Mouse (Mus musculus): ENCODE results near the gene Gm9887. TPM values are rescaled to one million over a fixed set of nuclear protein-coding genes. Genes with fewer than 3 reads are reported as not detected.
A peak's percentile ranks its signal among the peaks of the same experiment; 100 is the strongest.
"Not testable (repeated sequence)": the region's sequence is repeated elsewhere in the genome, so short reads cannot be mapped to it uniquely, and the experiment has no call there.

Gm9887 gene
- polyA plus RNA-seq, 1 experiment from 2014 or later = 2.8 TPM

DNA sequence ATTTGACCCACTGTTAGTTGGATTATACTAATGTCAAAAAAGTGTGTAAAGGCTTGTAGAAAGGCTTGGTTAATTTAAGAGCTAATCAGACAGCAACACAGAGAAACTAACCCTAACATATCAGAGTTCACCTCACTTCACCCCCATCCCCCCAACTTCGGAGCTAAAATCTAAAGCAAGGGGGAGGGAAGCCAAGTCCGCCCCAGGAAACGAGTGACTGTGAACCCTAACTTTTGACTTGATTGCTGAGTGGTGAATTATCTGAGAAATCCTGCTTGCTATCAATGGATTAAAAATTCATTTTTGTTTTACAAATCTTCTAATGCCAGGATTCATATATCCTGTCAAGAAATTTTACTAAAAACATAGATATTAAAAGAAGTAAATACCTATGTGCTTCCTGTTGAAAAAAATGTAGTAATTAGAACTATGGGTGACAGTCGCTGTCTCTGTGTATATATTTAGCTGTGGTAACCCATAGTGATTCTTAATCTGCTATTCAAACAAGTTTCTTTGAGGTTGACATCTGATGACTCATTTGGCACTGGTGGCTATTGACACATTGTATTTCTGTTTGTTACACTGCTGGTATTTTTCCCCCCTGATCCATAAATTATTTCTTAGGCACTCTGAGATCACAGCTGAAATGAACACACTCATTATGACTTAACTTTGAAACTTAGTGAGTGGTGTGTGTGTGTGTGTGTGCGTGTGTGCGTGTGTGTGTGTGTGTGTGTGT, 13.5 kb upstream of the Gm9887 start:
- H3K9me3 ChIP-seq (replicated peaks) = no peaks in the 10 kb centered on the region
- H3K9ac ChIP-seq = no peak overlapping the region
- H3K27ac ChIP-seq (replicated peaks) = no peak overlapping the region
- whole genome bisulfite sequencing = 79% methylated on average over 6 of the region's 6 CpGs
- H3K4me3 ChIP-seq (replicated peaks) = no peak overlapping the region
- no peaks in the 10 kb centered on the region for H3K36me3 ChIP-seq
- ATAC-seq (ENCODE audit: insufficient number of reproducible peaks, low FRiP score, low TSS enrichment, low read depth) = no peak
- H3K4me2 ChIP-seq (replicated peaks) = no peak overlapping the region
- peaks cover 6% of the 10 kb centered on the region; the same call in 1 of the 2 replicates for H3K4me1 ChIP-seq
- no peaks in the 10 kb centered on the region for H3K27me3 ChIP-seq

DNA sequence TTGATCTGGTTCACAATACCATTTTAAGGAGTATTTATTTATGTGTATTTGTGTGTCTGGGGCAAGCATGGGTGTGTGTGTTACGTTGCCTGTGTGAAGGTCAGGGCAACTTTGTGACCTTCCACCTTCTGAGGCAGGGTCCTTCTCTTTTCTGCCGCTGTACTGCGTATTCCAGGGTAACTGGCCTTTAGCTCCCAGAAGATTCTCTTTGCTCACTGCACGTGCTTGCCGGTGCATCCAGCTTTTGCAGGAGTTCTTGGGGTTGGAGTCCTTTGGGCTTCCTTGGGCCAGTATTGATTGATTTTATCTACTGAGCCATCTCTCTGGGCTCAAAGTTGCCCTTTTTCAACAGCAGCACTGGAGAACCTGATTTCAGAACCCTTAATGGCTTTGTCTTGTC, 12.3 kb upstream of the Gm9887 start:
- Histone ChIP-seq H3K9ac (no peak overlapping the region), H3K9me3 (replicated peaks) (no peaks in the 10 kb centered on the region), H3K27ac (replicated peaks) (no peak overlapping the region), H3K4me1 (no peaks in the 10 kb centered on the region), H3K27me3 (no peaks in the 10 kb centered on the region), H3K4me2 (replicated peaks) (no peak overlapping the region), H3K4me3 (replicated peaks) (no peak overlapping the region), H3K36me3 (no peaks in the 10 kb centered on the region)
- no peak for ATAC-seq (ENCODE audit: insufficient number of reproducible peaks, low FRiP score, low TSS enrichment, low read depth)
- 86% methylated on average over 5 of the region's 5 CpGs for WGBS

GRCm38 (mm10) chr12:69382880-69383279, 10.6 kb upstream of the Gm9887 start:
- no peaks in the 10 kb centered on the region for H3K4me1 ChIP-seq
- ATAC-seq (ENCODE audit: insufficient number of reproducible peaks, low FRiP score, low TSS enrichment, low read depth) = no peak
- WGBS = 93% methylated on average over 1 of the region's 1 CpGs

DNA sequence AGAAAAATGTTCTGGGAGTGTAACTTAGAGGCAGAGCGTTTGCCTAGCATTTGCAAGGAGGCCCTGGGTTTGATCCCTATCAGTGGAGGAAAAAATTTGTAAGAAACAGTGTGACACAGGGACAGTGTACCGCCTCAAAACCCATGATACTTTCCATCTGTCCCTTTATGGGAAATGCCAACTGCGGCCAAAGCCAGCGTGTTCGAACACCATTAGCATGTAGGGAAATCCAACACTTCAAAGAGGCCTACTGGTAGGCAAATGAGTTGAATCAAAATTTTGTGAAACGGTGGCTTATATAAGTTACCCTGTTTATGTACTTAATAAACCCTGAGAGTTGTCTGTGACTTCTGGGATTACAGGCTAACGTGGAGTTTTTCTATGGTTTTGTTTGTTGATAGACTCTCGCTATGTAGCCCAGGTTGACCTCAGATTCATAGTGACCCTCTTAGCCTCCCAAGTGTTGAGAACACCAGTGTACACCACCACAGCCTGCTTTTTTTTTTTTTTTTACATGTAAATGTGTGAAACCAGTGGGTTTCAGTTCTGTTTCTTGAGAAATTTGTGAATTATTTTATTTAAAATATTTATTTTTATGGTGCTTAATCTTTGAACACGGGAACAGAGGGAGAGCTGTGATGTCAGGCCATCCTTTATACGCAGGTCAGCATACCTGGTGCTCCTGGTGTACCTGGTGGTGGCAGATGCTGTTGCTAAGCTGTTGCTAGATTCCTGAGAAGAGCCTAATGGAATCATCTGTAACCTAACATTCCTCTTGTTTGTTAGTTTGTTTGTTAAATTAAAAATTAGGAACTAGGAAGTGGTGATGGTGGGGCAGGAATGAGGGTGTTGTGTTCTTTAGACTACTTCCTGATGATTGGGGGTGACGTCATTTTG, 6.5 kb upstream of the Gm9887 start:
- no peak for ATAC-seq (ENCODE audit: insufficient number of reproducible peaks, low FRiP score, low TSS enrichment, low read depth)
- Histone ChIP-seq H3K4me1 (peaks cover 7% of the 10 kb centered on the region), H3K27ac (replicated peaks) (no peak overlapping the region), H3K4me3 (replicated peaks) (no peak overlapping the region), H3K9ac (no peak overlapping the region), H3K4me2 (replicated peaks) (no peak overlapping the region), H3K36me3 (0 out of 2 replicates have a peak, but pooled peaks cover under 1% of the 10 kb centered on the region), H3K27me3 (no peaks in the 10 kb centered on the region), H3K9me3 (replicated peaks) (no peaks in the 10 kb centered on the region)
- WGBS = 82% methylated on average over 11 of the region's 11 CpGs

More at GRCm38 (mm10) chr12:69382880-69383279, 10.6 kb upstream of the Gm9887 start:
- H3K9me3 ChIP-seq (replicated peaks) = no peaks in the 10 kb centered on the region
- no peaks in the 10 kb centered on the region for H3K36me3 ChIP-seq
- no peak overlapping the region for H3K27ac ChIP-seq (replicated peaks)
- H3K27me3 ChIP-seq = no peaks in the 10 kb centered on the region
- H3K4me3 ChIP-seq (replicated peaks) = no peak overlapping the region
- H3K9ac ChIP-seq = no peak overlapping the region
- H3K4me2 ChIP-seq (replicated peaks) = no peak overlapping the region

GRCm38 (mm10) chr12:69377636-69378035, 5.4 kb upstream of the Gm9887 start:
- not testable (repeated sequence) for H3K27me3 ChIP-seq; H3K36me3 ChIP-seq; ATAC-seq (ENCODE audit: insufficient number of reproducible peaks, low FRiP score, low TSS enrichment, low read depth); H3K9me3 ChIP-seq (replicated peaks); H3K27ac ChIP-seq (replicated peaks); H3K4me1 ChIP-seq; H3K4me3 ChIP-seq (replicated peaks); H3K4me2 ChIP-seq (replicated peaks); H3K9ac ChIP-seq
- 94% methylated on average over 6 of the region's 6 CpGs for WGBS

GRCm38 (mm10) chr12:69377188-69377587, 4.9 kb upstream of the Gm9887 start:
- no peak for ATAC-seq (ENCODE audit: insufficient number of reproducible peaks, low FRiP score, low TSS enrichment, low read depth)
- no peaks in the 10 kb centered on the region for H3K9me3 ChIP-seq (replicated peaks)

DNA sequence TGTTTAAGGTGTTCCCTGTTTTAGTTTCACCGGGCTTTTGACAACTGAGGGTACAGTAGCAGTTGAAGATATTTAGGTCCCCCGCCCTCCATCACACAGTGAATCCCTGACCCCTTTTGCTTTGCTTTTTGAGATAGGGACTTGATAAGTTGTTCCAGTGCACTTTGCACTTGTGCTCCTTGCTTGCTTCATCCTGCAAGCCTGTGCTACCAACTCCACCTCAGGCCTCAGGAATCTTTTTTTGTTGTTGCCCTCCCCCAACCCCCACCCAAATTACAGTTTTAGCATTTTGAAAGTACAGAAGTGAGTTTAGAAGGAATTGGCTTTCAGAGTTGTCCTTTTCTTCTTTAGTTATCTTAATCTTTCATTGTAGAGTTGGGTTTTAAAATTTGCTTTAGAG, 3.9 kb upstream of the Gm9887 start:
- Histone ChIP-seq H3K9ac (no peak overlapping the region), H3K4me3 (replicated peaks) (no peak overlapping the region), H3K36me3 (0 out of 2 replicates have a peak, but pooled peaks cover 4% of the 10 kb centered on the region), H3K4me2 (replicated peaks) (no peak overlapping the region), H3K27me3 (no peaks in the 10 kb centered on the region), H3K4me1 (peaks cover 10% of the 10 kb centered on the region), H3K27ac (replicated peaks) (no peak overlapping the region), H3K9me3 (replicated peaks) (no peaks in the 10 kb centered on the region)
- ATAC-seq (ENCODE audit: insufficient number of reproducible peaks, low FRiP score, low TSS enrichment, low read depth) = no peak
- WGBS = 72% methylated on average over 2 of the region's 2 CpGs

More at GRCm38 (mm10) chr12:69377188-69377587, 4.9 kb upstream of the Gm9887 start:
- 0 out of 2 replicates have a peak, but pooled peaks cover 4% of the 10 kb centered on the region for H3K36me3 ChIP-seq
- H3K4me2 ChIP-seq (replicated peaks) = no peak overlapping the region
- H3K27me3 ChIP-seq = no peaks in the 10 kb centered on the region
- WGBS = 69% methylated on average over 1 of the region's 1 CpGs
- no peak overlapping the region for H3K9ac ChIP-seq
- H3K4me3 ChIP-seq (replicated peaks) = no peak overlapping the region
- peaks cover 10% of the 10 kb centered on the region for H3K4me1 ChIP-seq
- H3K27ac ChIP-seq (replicated peaks) = no peak overlapping the region

DNA sequence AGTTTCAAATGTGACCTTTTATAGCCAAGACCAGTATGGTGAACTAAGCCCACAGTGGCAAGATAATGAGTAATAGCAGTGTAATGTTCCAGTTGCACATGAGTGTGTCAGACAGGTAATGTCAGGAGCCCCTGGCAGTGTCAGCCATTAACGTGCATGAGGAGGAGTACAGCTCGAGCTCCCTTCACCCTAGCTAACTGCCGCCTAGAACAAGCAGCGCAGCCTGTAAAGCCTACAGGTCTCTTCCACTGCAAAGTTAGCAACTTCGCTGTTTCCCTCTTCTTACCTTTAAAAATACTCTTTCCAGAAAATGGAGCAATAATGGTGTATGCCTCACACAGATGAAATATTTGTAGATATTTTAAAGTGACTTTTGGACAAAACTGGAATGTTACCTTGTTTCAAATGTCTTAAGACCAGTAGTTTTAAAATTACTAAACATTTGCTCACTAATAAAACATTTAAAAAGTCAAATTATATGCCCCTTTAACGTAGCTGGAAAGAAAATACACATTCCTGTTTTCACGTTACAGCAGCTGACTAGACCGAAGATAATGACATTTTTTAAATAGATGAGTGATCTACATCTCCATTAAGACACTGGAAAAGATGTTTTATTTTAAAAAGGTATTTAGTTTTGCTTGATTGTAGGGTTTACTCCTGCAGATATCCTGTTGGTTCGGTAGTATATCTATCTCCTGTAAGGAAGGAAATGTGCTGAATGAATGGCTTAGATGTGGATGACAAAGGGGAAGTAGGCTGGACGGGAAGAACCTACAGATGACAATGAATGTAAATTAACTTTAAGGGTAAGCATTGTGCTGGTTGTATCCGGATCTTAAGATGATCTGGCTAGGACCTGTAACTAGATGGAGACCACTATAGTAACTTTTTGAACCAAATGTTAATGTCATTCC, 1.9 kb upstream of the Gm9887 start:
- peak overlapping the region; percentile 99 for H3K4me3 ChIP-seq (replicated peaks)
- H3K4me2 ChIP-seq (replicated peaks) = peak overlapping the region; percentile 79
- no peak for ATAC-seq (ENCODE audit: insufficient number of reproducible peaks, low FRiP score, low TSS enrichment, low read depth)
- H3K27me3 ChIP-seq = no peaks in the 10 kb centered on the region
- peak overlapping the region; percentile 99 for H3K9ac ChIP-seq
- no peak overlapping the region for H3K27ac ChIP-seq (replicated peaks)
- no peaks in the 10 kb centered on the region for H3K9me3 ChIP-seq (replicated peaks)
- peaks cover 10% of the 10 kb centered on the region for H3K4me1 ChIP-seq
- 34% methylated on average over 11 of the region's 11 CpGs for WGBS
- 0 out of 2 replicates have a peak, but pooled peaks cover 4% of the 10 kb centered on the region for H3K36me3 ChIP-seq

- Histone ChIP-seq H3K4me3 (replicated peaks) (peak overlapping the region; percentile 99), H3K9ac (peak overlapping the region; percentile 99), H3K27me3 (no peaks in the 10 kb centered on the region), H3K4me2 (replicated peaks) (peak overlapping the region; percentile 79), H3K4me1 (peaks cover 10% of the 10 kb centered on the region), H3K9me3 (replicated peaks) (no peaks in the 10 kb centered on the region), H3K27ac (replicated peaks) (peak overlapping the region; percentile 100), H3K36me3 (0 out of 2 replicates have a peak, but pooled peaks cover 4% of the 10 kb centered on the region)
- ATAC-seq (ENCODE audit: insufficient number of reproducible peaks, low FRiP score, low TSS enrichment, low read depth) = no peak
- under 1% methylated on average over 42 of the region's 42 CpGs for WGBS
Observed at GRCm38 (mm10) chr12:69372731-69373331, 573 bp upstream of the Gm9887 start.

- Histone ChIP-seq H3K4me3 (replicated peaks) (peak overlapping the region; percentile 99), H3K9ac (peak overlapping the region; percentile 81), H3K4me2 (replicated peaks) (peak overlapping the region; percentile 79), H3K27me3 (no peaks in the 10 kb centered on the region), H3K4me1 (peaks cover 10% of the 10 kb centered on the region), H3K9me3 (replicated peaks) (no peaks in the 10 kb centered on the region), H3K36me3 (0 out of 2 replicates have a peak, but pooled peaks cover 4% of the 10 kb centered on the region), H3K27ac (replicated peaks) (peak overlapping the region; percentile 100)
- WGBS = under 1% methylated on average over 24 of the region's 24 CpGs
- ATAC-seq (ENCODE audit: insufficient number of reproducible peaks, low FRiP score, low TSS enrichment, low read depth) = peak; percentile 88
Observed at GRCm38 (mm10) chr12:69371421-69371853, 821 bp downstream of the Gm9887 start.

Measured in embryonic facial prominence, embryonic 15.5 days (tissue).